Mouse (Mus musculus) spleen, embryonic (tissue): ENCODE measurements at regions not wholly inside any gene's neighbourhood (a gene's known extent, or its start where the extent isn't known, plus 50 kb on each side); places are given as distances from the start of the nearest gene placed in this dataset.
"Not testable (repeated sequence)": the region's sequence is repeated elsewhere in the genome, so short reads cannot be mapped to it uniquely, and the experiment has no call there.

ENCODE experiments used
- CTCF ChIA-PET: fragments of 350-600 bp; sonication (Branson Sonifier 250); formaldehyde crosslinking; loops from one replicate; lab custom pipeline; 2022; lab: Charles Lee

DNA sequence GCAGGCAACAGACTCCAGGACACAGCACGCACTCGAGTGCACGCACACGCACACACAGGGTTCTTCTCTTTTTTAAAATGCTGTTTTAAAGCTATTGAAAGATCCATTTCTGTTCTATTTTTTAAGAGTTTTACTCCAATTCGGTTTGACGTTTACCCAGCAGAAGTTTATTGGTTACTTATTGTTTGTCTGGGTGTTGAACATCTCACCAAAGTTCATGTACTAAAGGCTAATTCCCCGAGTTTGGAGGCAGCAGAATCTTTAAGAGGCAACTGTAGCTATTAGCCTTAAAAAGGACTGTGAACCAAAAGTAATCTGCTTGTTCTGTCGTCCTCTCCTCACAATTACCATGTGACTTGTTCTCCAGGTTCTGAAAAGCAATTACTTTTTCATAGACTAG is 263.0 kb upstream of the Nfia start:
- CTCF ChIA-PET = no interaction called here

DNA sequence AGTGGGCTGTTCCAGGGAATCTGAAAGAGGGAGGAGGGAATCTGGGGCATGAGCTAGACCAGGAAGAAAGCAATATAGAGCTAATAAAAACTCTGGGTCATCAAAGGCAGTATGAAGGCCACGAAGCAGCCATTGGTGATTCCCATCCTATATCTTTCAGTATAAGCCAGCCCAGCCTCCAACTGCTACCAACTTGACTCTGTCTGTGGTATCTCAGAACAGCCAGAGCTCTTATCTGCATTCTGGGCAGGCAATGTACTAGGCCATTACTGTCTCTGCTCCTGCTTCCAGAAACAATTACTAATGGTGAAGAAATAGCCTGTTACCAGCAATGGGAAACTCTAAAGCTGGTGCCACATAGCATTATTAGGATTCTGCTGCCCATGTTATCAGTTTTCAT is 266.8 kb upstream of the Nfia start:
- CTCF ChIA-PET = no interaction called here

- CTCF ChIA-PET = no interaction called here
These were observed 281.2 kb upstream of the Nfia start for GRCm38 (mm10) chr4:97491248-97491804.

- CTCF ChIA-PET = no interaction called here
These were observed 286.2 kb upstream of the Nfia start for GRCm38 (mm10) chr4:97486354-97486753.

DNA sequence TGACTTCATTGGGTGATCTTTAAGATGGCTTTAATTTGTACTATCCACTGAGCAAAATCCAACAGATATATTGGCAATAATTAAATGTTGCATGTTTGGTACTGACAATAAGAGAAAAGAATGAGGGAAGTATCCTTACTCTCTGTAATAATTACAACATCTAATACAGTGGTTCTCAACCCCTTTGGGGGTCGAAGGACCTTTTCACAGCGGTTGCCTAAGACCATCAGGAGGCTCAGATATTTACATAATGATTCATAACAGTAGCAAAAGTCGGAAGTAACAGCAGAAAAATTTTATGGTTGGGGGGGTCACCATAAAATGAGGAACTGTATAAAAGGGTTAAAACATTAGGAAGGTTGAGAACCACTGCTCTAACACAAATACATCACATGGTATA is 287.3 kb upstream of the Nfia start:
- CTCF ChIA-PET = no interaction called here

GRCm38 (mm10) chr4:97482701-97483246 is 289.8 kb upstream of the Nfia start:
- CTCF ChIA-PET = no interaction called here

DNA sequence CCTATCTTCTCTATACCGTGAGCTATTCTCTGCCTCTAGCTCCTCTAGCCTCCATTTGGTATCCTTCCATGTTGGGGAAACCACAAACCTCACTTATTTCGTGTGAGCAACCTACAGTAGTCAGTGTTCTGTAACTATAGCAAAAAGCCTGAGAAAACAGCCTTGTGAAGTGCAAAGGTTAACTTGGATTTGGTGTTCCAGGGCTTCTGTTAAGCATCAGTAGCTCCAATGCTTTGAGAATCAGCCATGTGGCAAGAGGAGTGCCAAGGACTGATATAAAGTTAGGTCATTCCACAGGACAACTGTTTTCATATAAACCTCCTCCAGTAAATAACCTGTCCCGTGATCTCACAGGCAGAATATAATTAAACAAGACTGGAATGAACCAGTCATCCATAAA is 290.7 kb upstream of the Nfia start:
- CTCF ChIA-PET = no interaction called here

GRCm38 (mm10) chr4:97476571-97477190 is 293.7 kb upstream of the Gm10192 start:
- CTCF ChIA-PET = no interaction called here

GRCm38 (mm10) chr4:97473492-97473891 is 290.5 kb upstream of the Gm10192 start:
- CTCF ChIA-PET = not testable (repeated sequence)

GRCm38 (mm10) chr4:97465932-97466666 is 283.1 kb upstream of the Gm10192 start:
- CTCF ChIA-PET = interaction anchor here (0.6 kb wide), 1 partner anchor 734 kb away, joined by 10 read pairs; no protein-coding TSS in a partner anchor

- CTCF ChIA-PET = interaction anchor here (0.6 kb wide), 1 partner anchor 735 kb away, joined by 10 read pairs; no protein-coding TSS in a partner anchor
These were observed 282.6 kb upstream of the Gm10192 start for GRCm38 (mm10) chr4:97465517-97465916.

- CTCF ChIA-PET = no interaction called here
These were observed 278.2 kb upstream of the Gm10192 start for GRCm38 (mm10) chr4:97461177-97461576.

DNA sequence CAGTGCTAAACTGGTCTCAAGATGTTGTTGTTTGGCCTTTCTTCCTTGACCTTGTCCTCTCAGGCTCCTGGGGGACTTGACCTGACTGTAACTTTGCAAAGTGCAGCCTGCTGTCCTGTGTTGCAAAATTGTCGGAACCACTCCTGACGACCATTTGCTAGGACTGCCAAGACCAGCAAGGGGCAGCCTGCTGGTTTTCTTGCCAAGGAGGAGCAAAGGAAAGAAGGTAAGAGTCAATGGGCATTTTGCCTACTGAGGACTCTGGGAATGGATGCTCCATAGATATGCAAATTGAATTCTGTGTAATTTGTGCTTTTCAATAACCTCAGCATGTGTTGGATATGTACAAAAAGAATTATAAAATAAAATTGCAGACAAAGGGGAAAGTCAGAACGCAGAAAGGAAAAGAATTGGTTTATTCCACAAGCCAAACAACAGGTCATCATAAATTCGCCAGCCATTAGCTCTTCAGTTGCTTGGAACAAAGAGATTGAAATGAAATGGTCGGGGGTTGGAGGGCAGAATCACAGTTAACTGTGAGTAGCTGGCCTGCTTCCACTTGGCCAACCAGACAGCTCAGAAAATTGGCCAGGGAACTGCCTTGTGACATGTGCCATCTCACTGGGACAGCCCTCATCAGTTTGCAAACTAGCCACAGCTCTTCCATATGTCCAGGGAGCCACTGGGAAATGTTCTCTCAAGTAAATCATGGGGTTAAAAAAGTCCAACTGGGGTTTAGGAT is 256.5 kb upstream of the Gm10192 start:
- CTCF ChIA-PET = interaction anchor here (0.6 kb wide), 1 partner anchor 24 kb away, joined by 10 read pairs; no protein-coding TSS in a partner anchor

- CTCF ChIA-PET = no interaction called here
These were observed 249.7 kb upstream of the Gm10192 start for GRCm38 (mm10) chr4:97432681-97433080.

GRCm38 (mm10) chr4:97432094-97432493 is 249.1 kb upstream of the Gm10192 start:
- CTCF ChIA-PET = no interaction called here

DNA sequence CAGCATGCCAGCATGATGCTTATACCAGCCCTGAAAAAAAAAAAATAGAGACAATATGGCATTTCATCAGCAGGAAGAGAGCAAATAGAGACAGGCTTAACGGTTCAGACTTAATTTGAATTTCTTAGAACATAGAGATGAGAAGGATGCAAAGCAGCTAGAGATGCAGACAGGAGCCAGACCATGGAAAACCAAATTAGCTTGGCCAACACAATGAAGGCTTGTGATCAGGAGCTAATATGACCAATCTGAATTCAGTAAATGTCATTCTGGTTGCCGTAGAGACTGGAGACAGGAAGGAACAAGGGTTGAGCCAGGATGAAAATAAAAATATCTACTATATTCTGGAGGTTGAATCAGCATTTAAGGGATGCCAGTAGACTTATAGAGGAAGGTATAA is 248.3 kb upstream of the Gm10192 start:
- CTCF ChIA-PET = no interaction called here

DNA sequence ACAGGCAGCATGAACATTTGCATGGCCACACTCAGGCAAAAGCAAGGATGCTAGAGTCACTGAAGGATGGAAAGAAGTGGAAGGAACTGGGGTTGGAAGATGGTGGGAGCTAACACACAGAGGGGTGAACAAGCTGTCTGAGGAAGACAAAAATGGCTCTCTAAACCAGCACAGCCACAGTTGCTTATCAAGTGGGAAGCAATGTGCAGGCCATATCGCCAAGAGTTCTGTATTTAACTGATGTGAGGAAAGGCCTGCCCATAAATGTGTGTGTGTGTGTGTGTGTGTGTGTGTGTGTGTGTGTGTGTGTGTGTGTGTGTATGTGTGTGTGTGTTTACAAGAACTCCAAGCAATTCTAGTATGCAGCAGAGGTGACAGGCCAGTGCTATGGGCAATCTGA is 236.9 kb upstream of the Gm10192 start:
- CTCF ChIA-PET = no interaction called here

DNA sequence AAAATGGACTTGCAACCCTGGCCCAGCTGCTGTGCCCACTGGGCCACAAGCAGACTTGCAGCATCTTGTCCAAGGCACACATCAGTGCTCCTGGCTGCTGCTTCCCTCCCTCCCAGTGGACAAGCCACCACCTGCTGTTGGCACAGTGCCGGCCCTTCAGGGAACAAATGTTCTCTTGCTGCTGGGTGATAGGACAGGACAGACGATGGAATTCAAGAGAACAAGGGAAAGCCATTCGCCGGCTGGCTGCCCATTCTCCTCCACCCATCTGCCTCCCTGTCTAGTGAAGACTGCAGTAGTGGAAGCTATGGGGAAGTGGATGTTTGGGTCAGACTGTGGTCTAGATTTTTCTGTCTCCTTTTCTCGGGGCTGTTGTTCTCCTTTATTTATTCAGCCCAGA is 235.7 kb upstream of the Gm10192 start:
- CTCF ChIA-PET = no interaction called here

- CTCF ChIA-PET = no interaction called here
These were observed 235.0 kb upstream of the Gm10192 start for GRCm38 (mm10) chr4:97417943-97418342.

DNA sequence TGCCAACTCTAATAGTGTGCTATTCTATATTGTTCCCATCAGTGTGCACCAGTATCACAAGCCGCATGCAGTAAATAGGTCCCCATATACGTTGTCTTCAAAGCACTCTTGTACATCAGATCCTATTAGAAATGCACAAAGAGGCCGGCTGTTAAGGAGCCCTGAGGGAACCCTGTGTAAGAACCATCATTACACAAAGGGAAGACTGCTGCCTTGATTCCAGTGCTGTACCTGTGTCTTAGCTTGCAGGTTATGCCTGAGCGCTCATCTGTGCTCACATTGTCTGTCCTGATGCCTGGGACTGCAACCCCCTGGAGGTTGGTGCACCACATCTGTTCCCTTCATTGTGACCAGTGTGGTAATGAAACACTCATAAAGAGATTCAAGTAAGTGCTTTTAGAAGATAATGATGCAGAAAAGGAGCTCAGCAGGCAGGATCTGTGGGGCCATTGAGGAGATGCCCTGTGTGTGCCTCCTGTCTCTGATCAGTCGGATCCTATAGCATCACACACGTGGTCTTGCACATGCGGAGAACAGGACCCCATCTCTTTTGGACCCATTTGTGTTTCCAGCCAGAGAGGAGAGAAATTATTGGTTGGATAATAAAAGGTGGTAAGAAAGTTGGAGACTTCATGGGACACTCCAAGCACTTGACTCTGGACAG is 225.8 kb upstream of the Gm10192 start:
- CTCF ChIA-PET = no interaction called here

- CTCF ChIA-PET = no interaction called here
These were observed 211.8 kb upstream of the Gm10192 start for GRCm38 (mm10) chr4:97394697-97395280.
